Mouse (Mus musculus) bone marrow, adult 2 months (tissue): ENCODE measurements around the gene Nr2f1.

Source experiments
- CTCF ChIP-seq: fragments of 200-500 bp; IDR thresholded peaks from 2 replicates; pipeline ENCODE4 v1.5.1; 2011; ENCODE audit warnings: low read length, control low read depth; ENCODE audit not compliant: control insufficient read depth, insufficient read depth
- POLR2A ChIP-seq: fragments of 200-500 bp; IDR thresholded peaks from 2 replicates; pipeline ENCODE4 v1.6.1; 2011; ENCODE audit warnings: low read depth, mild to moderate bottlenecking, control low read depth, low read length, borderline replicate concordance; ENCODE audit not compliant: control insufficient read depth

DNA sequence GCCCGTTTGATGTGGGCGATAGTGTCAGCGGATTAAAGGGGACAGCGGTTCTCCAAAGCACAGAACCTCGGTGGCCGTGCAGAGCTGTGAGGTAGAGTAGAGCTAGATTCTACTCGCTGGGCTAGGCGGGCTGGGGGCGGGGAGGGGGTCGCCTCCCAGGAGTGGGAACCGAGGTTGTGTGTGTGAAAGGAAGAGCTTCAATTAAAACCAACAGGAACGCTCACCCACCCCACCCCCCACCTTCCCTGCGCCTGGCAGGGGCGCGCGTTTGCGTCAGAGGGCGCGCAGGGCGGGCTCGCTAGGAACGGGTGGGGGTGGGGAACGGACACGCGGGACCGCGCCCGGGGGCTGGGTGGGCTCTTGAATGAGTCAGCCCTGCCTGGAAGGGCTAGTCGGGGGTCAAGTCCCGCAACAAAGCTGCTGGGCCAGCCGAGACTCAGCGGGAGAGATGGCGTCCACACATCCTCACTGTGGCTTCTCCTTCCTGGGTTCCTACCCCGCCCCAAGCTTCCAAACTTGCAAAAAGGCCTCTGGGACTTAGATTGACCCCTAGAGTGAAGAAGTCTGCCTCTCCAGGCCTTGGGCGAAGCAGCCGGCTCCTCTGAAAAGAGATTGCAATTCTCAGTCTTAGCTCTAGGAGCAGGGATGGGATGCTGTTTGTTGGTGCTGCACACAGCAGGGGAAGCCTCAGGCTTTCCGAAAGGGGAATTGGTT, 3.9 kb upstream of the Nr2f1 start:
- TF ChIP-seq CTCF: no peak
- TF ChIP-seq POLR2A: no peak
